Mouse (Mus musculus) R1 (cell line): ENCODE data around the gene Kif21b.
A peak's percentile ranks its signal among the peaks of the same experiment; 100 is the strongest.

Experiments used
- DNase-seq: peaks from one replicate; pipeline ENCODE4 v3.0.0-alpha.2; 2018; ENCODE audit warnings: low read depth, low spot score

The Kif21b gene

DNA sequence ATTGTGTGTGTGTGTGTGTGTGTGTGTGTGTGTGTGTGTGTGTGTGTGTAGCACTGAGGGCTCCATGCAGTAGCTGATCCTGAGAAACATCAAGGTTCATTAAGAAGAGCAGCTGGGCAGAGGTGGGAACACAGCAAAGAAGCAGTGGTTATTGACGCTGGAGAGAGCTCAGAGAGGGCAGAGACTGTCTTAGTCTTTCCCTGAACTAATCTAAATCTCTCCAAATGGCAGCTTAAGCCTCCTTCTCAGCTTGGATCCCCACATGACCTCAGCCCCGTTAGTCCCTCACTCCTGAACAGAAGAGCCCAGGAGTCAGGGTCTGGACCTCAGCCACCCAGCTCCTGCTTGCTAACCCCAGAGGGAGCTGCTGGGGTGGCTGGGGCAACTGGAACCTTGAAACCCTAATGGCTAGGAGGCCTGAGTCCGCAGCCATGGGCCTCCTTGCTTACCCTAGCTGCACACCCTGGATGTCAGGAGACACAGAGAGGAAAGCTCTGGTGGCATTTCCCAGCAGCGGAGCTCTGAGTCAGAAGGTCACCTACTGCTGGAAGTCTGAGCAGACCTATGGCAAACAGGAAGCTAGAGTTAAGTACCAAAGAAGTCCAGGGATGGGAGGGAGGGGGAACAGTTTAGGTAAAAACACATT, 2.1 kb upstream of the Kif21b start:
- no peak for DNase-seq

DNA sequence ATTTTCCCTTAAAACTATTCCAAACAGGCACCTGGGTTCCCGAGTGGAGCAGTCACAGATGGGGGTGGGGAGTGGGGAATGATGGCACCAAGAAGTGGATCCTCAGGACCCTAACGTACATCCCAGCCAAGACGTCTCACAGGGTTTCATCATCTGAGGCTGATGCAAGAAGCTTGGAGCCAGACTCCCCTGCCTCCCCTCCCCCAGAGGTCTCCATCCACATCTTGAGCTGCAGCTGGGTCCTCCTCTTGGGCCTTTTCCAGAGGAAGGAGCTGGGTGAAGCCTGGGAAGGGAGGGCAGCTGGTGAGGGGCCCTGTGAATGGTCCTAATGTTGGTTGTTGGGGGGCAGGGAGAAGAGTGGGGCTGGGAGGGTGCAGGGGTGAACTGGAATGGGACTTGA, 1.1 kb upstream of the Kif21b start:
- no peak for DNase-seq

DNA sequence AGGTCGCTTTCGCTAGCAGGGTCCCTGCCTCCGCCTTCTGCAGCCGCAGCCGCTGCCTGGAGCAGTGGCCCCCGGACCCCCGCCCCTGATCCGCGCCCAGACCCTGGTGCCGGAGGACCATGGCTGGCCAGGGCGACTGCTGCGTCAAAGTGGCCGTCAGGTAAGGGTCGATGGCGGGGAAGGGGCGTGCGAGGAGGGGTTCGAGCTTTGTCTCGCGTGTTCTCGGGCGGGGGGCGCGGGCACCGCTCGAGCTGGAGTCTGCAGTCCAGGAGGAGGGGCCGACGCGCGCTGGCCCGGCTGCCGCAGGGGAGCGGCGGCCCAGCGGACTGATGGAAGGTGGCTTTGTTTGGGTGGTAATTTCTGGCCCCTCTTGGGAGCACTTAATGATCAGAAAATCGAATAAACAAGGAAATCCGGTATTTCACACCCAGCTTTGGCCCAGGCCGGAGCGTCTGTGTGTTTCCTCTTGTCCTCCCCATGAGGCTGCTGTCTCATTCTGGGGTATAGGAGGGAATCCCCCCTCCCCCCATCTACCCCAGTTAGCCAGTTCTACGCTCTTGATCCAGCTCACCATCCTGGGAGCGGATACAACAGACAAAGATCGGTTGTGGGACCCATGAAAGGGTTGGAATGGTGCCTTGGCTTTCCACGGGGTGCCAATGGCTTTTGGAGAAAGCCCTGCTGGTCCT, 558 bp downstream of the Kif21b start:
- no peak for DNase-seq

DNA sequence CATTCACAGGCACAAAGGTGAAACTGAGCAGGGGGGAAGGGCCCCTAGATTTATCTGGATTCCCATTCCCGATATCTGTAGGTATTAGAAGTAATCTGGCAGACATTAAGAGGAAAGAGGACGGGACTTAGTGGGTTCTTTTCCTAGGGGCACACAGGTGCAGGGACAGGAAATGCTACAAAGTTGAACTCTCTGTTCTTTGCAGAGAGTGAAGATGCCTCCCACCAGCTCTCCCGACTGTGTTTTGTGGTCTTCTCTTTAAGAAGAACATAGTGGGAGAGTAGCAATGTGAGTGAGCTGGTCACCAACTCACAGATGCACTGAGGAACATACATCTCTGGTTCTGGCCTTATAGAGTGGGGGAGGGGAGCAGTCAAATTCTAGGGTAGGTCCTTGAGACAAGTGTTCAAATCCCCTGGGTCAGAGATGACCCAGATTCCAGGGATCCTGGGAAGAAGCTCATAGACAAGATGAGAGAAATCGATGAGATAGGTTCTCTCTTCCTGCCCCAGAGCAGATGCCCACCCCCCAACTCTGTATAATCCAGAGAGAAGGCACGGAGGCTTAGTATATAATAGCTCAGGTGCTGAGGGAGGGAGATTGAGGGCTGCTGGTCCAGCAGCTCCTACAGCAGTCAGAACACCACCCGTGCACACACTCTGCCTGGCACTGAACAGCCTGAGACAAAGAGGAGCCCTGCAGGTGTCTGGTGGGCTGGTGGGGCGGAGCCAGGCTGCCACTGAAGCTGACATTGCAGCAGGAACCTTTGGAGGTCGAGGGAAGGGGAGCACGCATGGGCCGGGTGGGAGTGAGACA, 1.4 kb downstream of the Kif21b start:
- DNase-seq = no peak

- DNase-seq = no peak
Measured at GRCm38 (mm10) chr1:136133570-136134240, 2.5 kb downstream of the Kif21b start.

DNA sequence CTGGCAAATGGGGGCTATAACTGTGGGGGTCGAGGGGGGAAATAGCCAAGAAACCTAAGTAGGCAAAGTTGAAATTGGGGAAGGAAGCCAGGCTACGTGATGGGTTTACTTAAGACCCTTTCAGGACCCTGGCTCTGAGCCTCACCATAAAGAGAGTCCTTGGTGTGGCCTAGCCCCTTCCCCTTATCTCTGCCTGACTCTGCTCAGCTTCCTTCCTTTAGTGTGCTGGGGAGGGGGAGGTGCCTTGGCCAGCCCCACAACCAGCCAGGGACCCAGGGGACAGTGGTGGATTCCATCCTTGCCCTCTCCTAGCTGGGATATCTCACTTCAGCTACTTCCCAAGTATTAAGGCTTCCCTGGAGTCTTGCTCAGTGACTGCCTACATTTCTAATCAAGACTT, 3.4 kb downstream of the Kif21b start:
- no peak for DNase-seq

DNA sequence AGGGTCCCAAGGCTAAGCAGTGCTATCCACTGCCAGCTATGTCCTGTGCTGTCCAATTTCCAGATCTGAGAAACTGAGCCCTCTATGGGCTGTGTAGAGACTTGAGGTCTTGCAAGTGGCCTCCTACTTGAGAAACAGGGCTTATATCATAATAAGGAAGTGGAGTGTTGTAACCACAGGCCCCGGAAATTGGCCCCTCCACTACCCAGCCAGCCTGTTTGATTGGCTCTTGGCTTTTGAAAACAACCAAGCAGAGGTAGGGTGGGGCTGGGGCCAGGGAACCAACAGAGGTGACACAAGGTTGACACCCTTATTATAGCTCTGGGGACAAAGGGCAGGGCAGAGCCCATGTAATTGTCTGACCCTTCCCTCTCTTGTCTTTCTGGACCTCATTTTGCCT, 3.9 kb downstream of the Kif21b start:
- no peak for DNase-seq

- DNase-seq = no peak
Measured at GRCm38 (mm10) chr1:136135777-136136444, 4.7 kb downstream of the Kif21b start.

GRCm38 (mm10) chr1:136136547-136136946, 5.4 kb downstream of the Kif21b start:
- DNase-seq = no peak

DNA sequence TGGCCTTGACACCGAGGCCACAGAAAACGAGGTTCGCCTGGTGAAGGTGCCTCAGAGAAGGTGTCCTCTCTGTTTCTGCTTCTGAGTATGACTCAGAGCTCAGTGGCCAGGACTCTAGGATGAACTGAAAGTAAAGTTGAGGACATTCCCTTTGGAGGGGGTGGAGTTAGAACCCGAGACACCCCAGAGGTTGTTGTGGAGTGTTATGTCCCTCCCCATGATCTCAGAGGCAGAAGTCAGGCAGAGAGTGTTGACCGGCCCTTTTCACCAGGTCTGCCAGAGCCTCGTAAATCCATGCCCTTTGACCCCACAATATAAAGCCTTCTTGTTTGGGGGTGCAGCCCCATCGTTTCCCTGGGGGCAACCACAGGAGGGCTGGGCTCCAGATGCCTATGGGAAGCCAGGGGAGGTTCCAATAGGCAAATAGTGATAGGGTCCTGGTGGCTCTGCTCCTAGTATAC, 5.9 kb downstream of the Kif21b start:
- DNase-seq = no peak

DNA sequence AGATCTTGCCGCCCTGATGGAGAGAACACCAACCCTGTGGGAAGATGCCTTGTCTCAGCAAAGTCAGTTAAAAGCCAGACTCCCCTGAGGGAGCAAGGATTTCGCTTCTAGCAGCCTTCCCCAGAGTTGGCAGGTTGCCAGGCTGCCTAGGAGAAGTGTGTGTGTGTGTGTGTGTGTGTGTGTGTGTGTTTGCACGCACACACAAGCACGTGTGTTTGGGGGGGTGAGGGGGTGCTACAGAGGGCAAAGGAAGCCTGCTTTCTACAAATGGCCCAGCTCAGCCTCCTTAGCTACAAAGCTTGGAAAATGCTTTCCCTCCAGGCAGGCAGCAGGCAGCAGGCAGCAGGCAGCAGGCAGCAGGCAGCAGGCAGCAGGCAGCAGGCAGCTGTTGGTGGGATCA, 6.4 kb downstream of the Kif21b start:
- DNase-seq = no peak

DNA sequence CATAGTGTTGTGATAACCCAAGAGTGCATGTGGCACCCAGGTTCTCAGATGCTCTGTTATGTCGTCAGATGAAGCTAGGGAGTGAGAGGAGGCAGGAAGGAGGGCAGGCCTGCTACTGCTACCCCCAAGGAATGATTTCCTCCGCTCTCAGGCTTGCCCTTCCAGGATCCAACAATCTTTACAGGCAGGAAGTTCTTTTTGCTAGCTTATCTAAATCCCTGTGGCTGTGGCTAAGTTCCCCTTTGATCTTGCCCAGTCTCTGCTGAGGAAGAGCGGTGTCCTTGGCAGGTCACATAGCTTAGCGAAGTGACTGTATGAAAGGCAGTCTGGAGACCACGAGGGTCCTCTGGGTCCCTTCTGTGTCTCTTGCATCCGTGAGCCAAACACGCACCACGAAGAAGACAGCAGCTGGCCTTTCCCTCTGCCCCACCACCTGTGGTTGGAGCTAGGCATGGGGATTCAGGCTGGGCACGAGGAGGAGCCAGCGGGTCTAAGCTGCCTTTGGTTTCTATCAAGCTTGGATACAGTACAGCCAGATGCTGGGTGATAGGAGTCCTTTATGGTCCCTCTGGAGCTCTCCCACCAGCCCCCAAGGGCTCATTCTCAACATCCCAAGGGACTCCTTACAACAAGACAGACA, 7.1 kb downstream of the Kif21b start:
- DNase-seq = no peak

- DNase-seq = peak; percentile 82
Measured at GRCm38 (mm10) chr1:136139990-136140640, 8.9 kb downstream of the Kif21b start.

DNA sequence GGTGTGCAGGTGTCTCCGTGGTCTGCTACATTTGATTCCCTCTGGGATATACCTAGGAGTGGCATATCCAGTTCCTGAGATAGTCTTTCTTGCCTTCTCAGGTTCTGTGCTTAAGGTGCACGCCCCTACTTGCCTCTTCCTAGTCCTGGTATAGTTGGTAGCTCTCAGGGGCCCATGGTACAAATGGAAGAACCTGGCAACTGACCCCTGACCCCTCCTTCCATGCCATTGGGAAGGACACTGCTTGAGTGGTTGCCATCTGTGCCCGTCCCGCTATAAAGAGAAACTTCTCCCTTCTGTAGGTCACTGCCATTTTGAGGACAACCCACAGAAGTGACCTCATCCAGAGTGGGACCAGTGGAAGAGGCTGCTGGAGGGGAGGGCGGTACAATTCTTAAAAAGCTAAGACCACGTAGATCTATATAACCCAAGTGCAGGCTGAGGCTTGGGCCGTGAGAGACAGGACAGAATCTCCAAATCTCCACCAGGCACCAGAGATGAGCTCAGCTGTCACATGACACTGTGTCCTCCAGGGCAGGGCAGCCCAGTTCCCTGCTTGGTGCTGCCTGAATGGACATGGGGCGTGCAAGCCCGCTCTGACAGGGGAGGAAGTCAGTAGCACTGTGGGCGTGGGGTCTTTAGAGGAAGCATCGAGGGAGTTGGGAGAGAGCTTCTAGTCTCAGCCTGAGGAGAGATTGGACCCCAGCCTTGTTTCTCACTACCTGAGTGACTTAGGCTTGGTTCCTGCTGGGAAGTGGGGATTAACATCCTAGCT, 10.2 kb downstream of the Kif21b start:
- no peak for DNase-seq

GRCm38 (mm10) chr1:136142336-136142735, 11.1 kb downstream of the Kif21b start:
- no peak for DNase-seq

DNA sequence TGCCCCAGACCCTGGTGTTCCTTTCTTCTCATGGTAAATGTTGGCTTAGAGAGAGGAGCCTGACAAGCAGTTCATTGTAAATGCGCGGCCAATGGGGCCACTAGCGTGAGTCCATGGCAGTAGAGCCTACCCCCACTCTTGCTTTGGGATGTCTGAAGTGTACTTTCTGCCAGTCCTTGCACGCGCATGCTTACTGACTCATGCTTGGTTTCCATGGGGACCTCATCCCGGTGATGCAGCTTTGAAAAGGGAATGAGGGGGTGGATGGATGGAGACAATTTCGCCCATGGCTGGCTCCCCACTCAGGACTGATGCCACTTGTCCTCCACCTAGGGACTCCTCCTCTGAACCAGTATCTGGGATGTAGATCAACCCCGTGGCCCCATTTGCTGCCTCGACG, 12.3 kb downstream of the Kif21b start:
- no peak for DNase-seq

GRCm38 (mm10) chr1:136149702-136150101, 18.5 kb downstream of the Kif21b start:
- no peak for DNase-seq

- no peak for DNase-seq
Measured at GRCm38 (mm10) chr1:136151371-136151770, 20.2 kb downstream of the Kif21b start.

GRCm38 (mm10) chr1:136156304-136156703, 25.1 kb downstream of the Kif21b start:
- no peak for DNase-seq

DNA sequence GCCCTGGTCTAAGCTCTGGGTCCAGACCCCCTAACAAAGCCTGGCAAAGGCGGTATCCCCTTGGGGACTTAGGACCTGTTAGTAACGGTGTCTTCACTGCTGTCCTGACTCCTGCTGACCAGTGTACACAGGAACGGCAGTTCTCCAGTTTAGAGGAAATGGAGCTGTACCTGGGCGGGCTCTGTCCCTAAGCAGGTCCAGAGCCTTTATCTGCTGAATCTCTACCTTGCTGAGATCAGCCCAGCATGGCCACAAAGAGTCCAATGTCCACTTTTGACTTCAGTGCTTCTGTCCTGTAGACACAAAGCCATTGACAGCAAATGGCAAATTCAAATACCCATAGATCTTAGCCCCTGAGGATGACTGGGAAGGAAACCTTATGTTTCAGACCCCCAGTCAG, 25.8 kb downstream of the Kif21b start:
- DNase-seq = no peak
